Comparison of ENCODE assay signal across 26 mouse cellular contexts in genomic region chr5:127627242-127627641, GRCm38 (mm10). TPM values are rescaled to one million over a fixed set of nuclear protein-coding genes. Genes with fewer than 3 reads are reported as not detected.
DNase-seq lines count a peak whose midpoint lies in the region; TF ChIP-seq lines count a peak whose summit lies in the region.
"Had no signal": no experiment of that assay in that cellular context is flagged by ENCODE, and none has a peak within 500 bp of the region (broad histone marks: within the 10 kb centered on the region; RNA-seq: fewer than 3 reads in every experiment).

No protein-coding gene starts in this region.

- H3K27ac ChIP-seq in heart, adult 2 months = no peak overlapping the region
- H3K27ac ChIP-seq in left cerebral cortex, adult 2 months = no peak overlapping the region
- H3K27ac ChIP-seq: embryonic facial prominence, embryonic 13.5 days; embryonic facial prominence, embryonic 15.5 days; forebrain, embryonic 10.5 days; forebrain, embryonic 12.5 days had no signal

- intact Hi-C loops in heart, adult 2 months (cut with DNase I) = no loop called here
- intact Hi-C loops in left cerebral cortex, adult 2 months (cut with DNase I) = no loop called here
- intact Hi-C loops in left cerebral cortex, postnatal 25 days (cut with DNase I) = no loop called here

- TF ChIP-seq CTCF in heart, adult 2 months (IDR thresholded peaks at IDR 0.05) = 0 out of 2 replicates have a peak, but pooled peaks have one; percentile 8
- TF ChIP-seq CTCF in left cerebral cortex, adult 2 months (IDR thresholded peaks at IDR 0.05) = peak; percentile 7; the same call in 1 of the 2 replicates
- peak; percentile 43 for TF ChIP-seq CTCF in E14TG2a.4 (conservative IDR thresholded peaks at IDR 0.05; ENCODE audit: low read length)

- H3K36me3 ChIP-seq in heart, adult 2 months (ENCODE audit: control insufficient read depth, insufficient read depth, low read length) = no peaks in the 10 kb centered on the region
- H3K36me3 ChIP-seq in E14TG2a.4 (ENCODE audit: insufficient read depth, low read length) = no peaks in the 10 kb centered on the region
- H3K36me3 ChIP-seq: embryonic facial prominence, embryonic 13.5 days; embryonic facial prominence, embryonic 15.5 days; forebrain, embryonic 10.5 days; forebrain, embryonic 12.5 days; G1E had no signal

- no peak overlapping the region for H3K4me3 ChIP-seq in heart, adult 2 months
- no peak overlapping the region for H3K4me3 ChIP-seq in left cerebral cortex, adult 2 months
- H3K4me3 ChIP-seq in E14TG2a.4 (replicated peaks; ENCODE audit: low read length) = no peak overlapping the region
- H3K4me3 ChIP-seq: embryonic facial prominence, embryonic 13.5 days; embryonic facial prominence, embryonic 15.5 days; erythroblast, embryonic 14.5 days; forebrain, embryonic 10.5 days; forebrain, embryonic 12.5 days had no signal

- TF ChIP-seq POLR2A in heart, adult 2 months (IDR thresholded peaks at IDR 0.05; ENCODE audit: insufficient read depth, low read depth, low read length) = no peak

- TF ChIP-seq EP300 in heart, adult 2 months (IDR thresholded peaks at IDR 0.05; ENCODE audit: insufficient read depth, low read depth, low read length) = no peak

- 80% methylated on average over 12 of the region's 12 CpGs for WGBS in heart, adult 2 months

- no peaks in the 10 kb centered on the region for H3K4me1 ChIP-seq in heart, adult 2 months (ENCODE audit: control insufficient read depth, insufficient read depth, low read length)
- peaks cover 28% of the 10 kb centered on the region for H3K4me1 ChIP-seq in E14TG2a.4 (replicated peaks; ENCODE audit: low read depth, low read length)

- H3K27me3 ChIP-seq in heart, adult 2 months (ENCODE audit: control insufficient read depth, insufficient read depth, low read length) = peaks cover 3% of the 10 kb centered on the region
- peaks cover 6% of the 10 kb centered on the region; the same call in 1 of the 2 replicates for H3K27me3 ChIP-seq in E14TG2a.4 (ENCODE audit: insufficient read depth, low read length)
- H3K27me3 ChIP-seq: CH12.LX had no signal

- H3K79me2 ChIP-seq in heart, adult 2 months (replicated peaks; ENCODE audit: control insufficient read depth, insufficient read depth, low read length) = no peaks in the 10 kb centered on the region

- no peak overlapping the region for H3K9ac ChIP-seq in heart, adult 2 months (ENCODE audit: low read depth, low read length)
- H3K9ac ChIP-seq: embryonic facial prominence, embryonic 13.5 days; embryonic facial prominence, embryonic 15.5 days; forebrain, embryonic 12.5 days had no signal

- H3K9me3 ChIP-seq in E14TG2a.4 (ENCODE audit: low read length) = no peaks in the 10 kb centered on the region
- H3K9me3 ChIP-seq: embryonic facial prominence, embryonic 13.5 days; embryonic facial prominence, embryonic 15.5 days; forebrain, embryonic 12.5 days had no signal

- no peak for DNase-seq in heart, adult 2 months
- DNase-seq in heart, postnatal 4 days = no peak
- DNase-seq in left cerebral cortex, adult 2 months (ENCODE audit: extremely low spot score in 1 of 2, low spot score in 2 of 2) = no peak
- DNase-seq in left cerebral cortex, postnatal 25 days (ENCODE audit: low spot score in 2 of 2) = no peak
- peak; percentile 61 for DNase-seq in R1 (ENCODE audit: low read depth, low spot score)
- DNase-seq in cerebellum, postnatal 10 days = no peak
- DNase-seq in adrenal gland, postnatal 36 days = no peak
- DNase-seq: adrenal gland, adult 2 months; adrenal gland, postnatal 10 days; adrenal gland, postnatal 25 days; cerebellum, adult 11-12 months; cerebellum, adult 2 months; cerebellum, adult 9-10 months; cerebellum, postnatal 14 days; cerebellum, postnatal 36 days; embryo, embryonic 11 days had no signal

RNA-seq across cellular contexts. Expression of gene Glt1d1, which starts 4.8 kb away (rescaled TPM):
- total RNA-seq in heart, adult 2 months (2021) = not detected
- not detected in 2 replicates for polyA plus RNA-seq in heart, adult 2 months (2012; rRNA removed)
- total RNA-seq in heart, postnatal 4 days (2021) = not detected
- 10 to 100 TPM; 21.6 to 27.1 TPM for total RNA-seq in left cerebral cortex, adult 2 months (2021)
- total RNA-seq in left cerebral cortex, postnatal 25 days (2021) = 10 to 100 TPM; 22.6 to 27.3 TPM
- under 1 TPM; 0.16 to 0.66 TPM for total RNA-seq in adrenal gland, postnatal 36 days (2021)
- total RNA-seq: common myeloid progenitor, adult 5-6 weeks had no signal
- polyA plus RNA-seq: CD4-positive, CD25-positive, alpha-beta regulatory T cell, adult 4 months; erythroblast, embryonic 14.5 days; G1E had no signal

RNA-seq across cellular contexts. Expression of gene Slc15a4, which starts 5.5 kb away (rescaled TPM):
- 10 to 100 TPM; 13.1 to 13.6 TPM for total RNA-seq in heart, adult 2 months (2021)
- 10.6 and 15.0 TPM in 2 replicates for polyA plus RNA-seq in heart, adult 2 months (2012; rRNA removed)
- 10 to 100 TPM; 11.9 to 12.1 TPM for total RNA-seq in heart, postnatal 4 days (2021)
- 10 to 100 TPM; 23.6 to 27.8 TPM for total RNA-seq in left cerebral cortex, adult 2 months (2021)
- total RNA-seq in left cerebral cortex, postnatal 25 days (2021) = 10 to 100 TPM; 23.2 to 25.4 TPM
- total RNA-seq in adrenal gland, postnatal 36 days (2021) = 10 to 100 TPM; 23.8 to 25.3 TPM

Comparison
In these comparisons a context has a peak if more than half of its experiments do, and no peak if none do; other contexts are left out.
1. RNA of gene Glt1d1, which starts 4.8 kb away (total RNA-seq): 22.6 to 27.3 TPM in left cerebral cortex, postnatal 25 days and 21.6 to 27.1 TPM in left cerebral cortex, adult 2 months; 0.16 to 0.66 TPM in adrenal gland, postnatal 36 days, not detected in heart, adult 2 months and not detected in heart, postnatal 4 days; every median in the first group is over 10 times any median in the second.
2. Peak in every context shown above with its lines, with median percentiles within 50 percentile points of each other: CTCF ChIP-seq.